Mouse (Mus musculus): ENCODE data around the gene Actr1b.

DNA sequence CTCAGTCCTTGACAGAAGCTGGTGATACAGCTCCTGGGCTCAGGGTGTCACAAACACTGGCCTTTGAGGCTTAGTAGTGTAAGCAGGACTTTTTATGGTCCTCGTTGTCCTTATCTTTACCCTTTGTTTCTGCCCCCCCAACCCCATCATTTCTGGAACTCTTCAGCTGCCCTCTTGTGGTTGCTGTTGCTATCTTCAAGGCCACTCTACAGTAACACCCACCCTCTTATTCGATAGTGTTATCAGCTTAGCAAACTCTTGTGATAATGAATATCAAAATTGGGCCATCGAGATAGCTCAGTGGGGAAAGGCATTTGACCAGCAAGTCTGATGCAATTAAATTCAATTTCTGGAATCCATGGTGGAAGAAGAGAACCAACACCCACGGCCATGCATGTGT is 49.8 kb downstream of the Actr1b start:
- TF ChIP-seq MAFK (IDR thresholded peaks at IDR 0.05; ENCODE audit: insufficient read depth, low read depth, low read length) (no peak), CHD2 (IDR thresholded peaks at IDR 0.05; ENCODE audit: low read depth, low read length) (no peak), HCFC1 (IDR thresholded peaks at IDR 0.05; ENCODE audit: borderline replicate concordance, insufficient read depth, low read length) (no peak), ZNF384 (IDR thresholded peaks at IDR 0.05; ENCODE audit: low read depth, low read length) (no peak)

All from ES-E14 (cell line).